In genomic region chr4:58547725-58548124, GRCm38 (mm10) we compare ENCODE assay signal across 15 mouse cellular contexts. TPM values are rescaled to one million over a fixed set of nuclear protein-coding genes. Genes with fewer than 3 reads are reported as not detected.
DNase-seq lines count a peak whose midpoint lies in the region; ATAC-seq and TF ChIP-seq lines count a peak whose summit lies in the region.
"Had no signal": no experiment of that assay in that cellular context is flagged by ENCODE, and none has a peak within 500 bp of the region (broad histone marks: within the 10 kb centered on the region; RNA-seq: fewer than 3 reads in every experiment).

No protein-coding gene starts in this region.

- TF ChIP-seq EP300 in lung, postnatal 0 days (IDR thresholded peaks at IDR 0.05) = no peak

- ATAC-seq in lung, postnatal 0 days = no peak
- no peak for ATAC-seq in limb, embryonic 11.5 days (ENCODE audit: insufficient number of reproducible peaks, low FRiP score, low TSS enrichment, low read depth)
- ATAC-seq: intestine, embryonic 15.5 days; midbrain, embryonic 15.5 days had no signal

- DNase-seq in gastrocnemius, adult 2 months = no peak
- DNase-seq in gastrocnemius, adult 18-20 months (ENCODE audit: low spot score) = no peak
- no peak for DNase-seq in lung, postnatal 0 days (ENCODE audit: low spot score)
- DNase-seq in lung, postnatal 4 days = no peak
- DNase-seq in limb, embryonic 11.5 days (ENCODE audit: low spot score) = no peak
- DNase-seq in kidney, postnatal 10 days = no peak
- no peak for DNase-seq in kidney, postnatal 36 days
- no peak for DNase-seq in cerebellum, adult 9-10 months
- DNase-seq: B cell, adult 2 months; cerebellum, adult 9-11 months; right cerebral cortex, postnatal 25 days had no signal

- H3K27ac ChIP-seq in gastrocnemius, adult 2 months = peak overlapping the region; percentile 58
- H3K27ac ChIP-seq in lung, postnatal 0 days (ENCODE audit: low read length) = 0 out of 2 replicates have a peak overlapping the region, but pooled peaks have one; percentile 27
- H3K27ac ChIP-seq in limb, embryonic 11.5 days (replicated peaks; ENCODE audit: low read depth, low read length) = no peak overlapping the region; the same call in 1 of the 2 replicates
- H3K27ac ChIP-seq: forebrain, embryonic 12.5 days; hindbrain, embryonic 10.5 days; intestine, embryonic 15.5 days; midbrain, embryonic 15.5 days had no signal

- no peak overlapping the region for H3K4me2 ChIP-seq in lung, postnatal 0 days (replicated peaks; ENCODE audit: low read depth, low read length)
- H3K4me2 ChIP-seq in limb, embryonic 11.5 days (ENCODE audit: low read depth, severe bottlenecking) = peak overlapping the region; percentile 10; the same call in 1 of the 2 replicates
- H3K4me2 ChIP-seq: forebrain, embryonic 12.5 days; intestine, embryonic 15.5 days; midbrain, embryonic 15.5 days had no signal

- peaks cover 10% of the 10 kb centered on the region; the same call in 1 of the 2 replicates for H3K4me1 ChIP-seq in lung, postnatal 0 days (ENCODE audit: insufficient read depth, low read depth, low read length)
- peaks cover 43% of the 10 kb centered on the region for H3K4me1 ChIP-seq in limb, embryonic 11.5 days (ENCODE audit: control insufficient read depth, insufficient read depth, low read length)
- H3K4me1 ChIP-seq: midbrain, embryonic 15.5 days had no signal

- no peaks in the 10 kb centered on the region for H3K9me3 ChIP-seq in lung, postnatal 0 days (ENCODE audit: low read length)
- no peaks in the 10 kb centered on the region for H3K9me3 ChIP-seq in limb, embryonic 11.5 days (ENCODE audit: control insufficient read depth, low read length)
- H3K9me3 ChIP-seq: forebrain, embryonic 12.5 days; hindbrain, embryonic 10.5 days; intestine, embryonic 15.5 days; midbrain, embryonic 15.5 days had no signal

- WGBS in lung, postnatal 0 days = 63% methylated on average over 9 of the region's 9 CpGs
- WGBS in limb, embryonic 11.5 days = 30% methylated on average over 9 of the region's 9 CpGs

- intact Hi-C loops in gastrocnemius, adult 2 months (cut with DNase I) = loop anchor here (10.0 kb wide), 1 partner anchor 103 kb away; no protein-coding TSS in a partner anchor

- no peak overlapping the region for H3K4me3 ChIP-seq in gastrocnemius, adult 2 months
- no peak overlapping the region for H3K4me3 ChIP-seq in lung, postnatal 0 days (ENCODE audit: low read depth, low read length)
- H3K4me3 ChIP-seq in limb, embryonic 11.5 days (ENCODE audit: low read depth, low read length) = no peak overlapping the region
- H3K4me3 ChIP-seq: forebrain, embryonic 12.5 days; hindbrain, embryonic 10.5 days; intestine, embryonic 15.5 days; midbrain, embryonic 15.5 days had no signal

- no peak overlapping the region for H3K9ac ChIP-seq in lung, postnatal 0 days (replicated peaks; ENCODE audit: low read depth)
- H3K9ac ChIP-seq in limb, embryonic 11.5 days (ENCODE audit: low read length) = no peak overlapping the region
- H3K9ac ChIP-seq: forebrain, embryonic 12.5 days; intestine, embryonic 15.5 days; midbrain, embryonic 15.5 days had no signal

- TF ChIP-seq CTCF in gastrocnemius, adult 2 months (IDR thresholded peaks at IDR 0.05) = no peak
- TF ChIP-seq CTCF in lung, postnatal 0 days (IDR thresholded peaks at IDR 0.05) = no peak

- no peaks in the 10 kb centered on the region for H3K27me3 ChIP-seq in lung, postnatal 0 days (replicated peaks; ENCODE audit: insufficient read depth, low read length)
- H3K27me3 ChIP-seq in limb, embryonic 11.5 days (ENCODE audit: control insufficient read depth, insufficient read depth, low read length) = no peaks in the 10 kb centered on the region
- H3K27me3 ChIP-seq: intestine, embryonic 15.5 days; midbrain, embryonic 15.5 days had no signal

- no peaks in the 10 kb centered on the region for H3K36me3 ChIP-seq in lung, postnatal 0 days (ENCODE audit: insufficient read depth, low read length)
- H3K36me3 ChIP-seq in limb, embryonic 11.5 days (ENCODE audit: control insufficient read depth, insufficient read depth, low read length) = peaks cover 13% of the 10 kb centered on the region
- H3K36me3 ChIP-seq: intestine, embryonic 15.5 days; midbrain, embryonic 15.5 days had no signal

RNA-seq across cellular contexts. Expression of gene Lpar1, which starts 6.0 kb away (rescaled TPM):
- total RNA-seq in gastrocnemius, adult 2 months (2021) = 10 to 100 TPM in 1 of 2 experiments, 1 to 10 TPM in 1; 5.3 to 13.8 TPM
- total RNA-seq in gastrocnemius, adult 18-20 months (2021) = 10 to 100 TPM in 1 of 2 experiments, 1 to 10 TPM in 1; 4.4 to 10.2 TPM
- polyA plus RNA-seq in lung, postnatal 0 days (2015; fragmentation: Nextera tagmentation; extraction: Ambion mirVana) = 29.5 and 31.8 TPM in 2 replicates
- 256 and 263 TPM in 2 replicates for polyA plus RNA-seq in limb, embryonic 11.5 days (2014; fragmentation: Nextera tagmentation; extraction: Ambion mirVana)
